Mouse (Mus musculus): ENCODE measurements around the gene Fancg.
A peak's percentile ranks its signal among the peaks of the same experiment; 100 is the strongest.

The Fancg gene

DNA sequence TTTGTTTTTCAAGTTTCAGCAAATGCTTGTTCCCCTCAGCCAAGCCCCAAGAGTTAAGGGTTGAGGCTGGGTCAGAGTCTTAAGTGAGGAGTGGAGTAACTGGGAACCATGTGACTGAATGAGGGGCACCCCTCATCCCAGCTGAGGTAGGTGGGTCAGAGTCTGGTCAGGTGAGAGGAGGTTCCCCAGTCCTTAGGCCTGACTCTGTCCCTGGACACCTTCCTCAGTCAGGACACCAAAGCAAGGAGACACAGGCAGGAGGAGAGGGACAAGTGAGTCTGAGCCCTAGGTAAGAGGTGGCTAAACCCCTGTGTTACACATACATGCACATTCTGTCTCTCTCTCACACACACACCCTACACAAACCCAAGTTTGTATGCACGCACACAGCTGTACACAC lies 22.2 kb upstream of the Fancg start:
- DNase-seq: no peak

DNA sequence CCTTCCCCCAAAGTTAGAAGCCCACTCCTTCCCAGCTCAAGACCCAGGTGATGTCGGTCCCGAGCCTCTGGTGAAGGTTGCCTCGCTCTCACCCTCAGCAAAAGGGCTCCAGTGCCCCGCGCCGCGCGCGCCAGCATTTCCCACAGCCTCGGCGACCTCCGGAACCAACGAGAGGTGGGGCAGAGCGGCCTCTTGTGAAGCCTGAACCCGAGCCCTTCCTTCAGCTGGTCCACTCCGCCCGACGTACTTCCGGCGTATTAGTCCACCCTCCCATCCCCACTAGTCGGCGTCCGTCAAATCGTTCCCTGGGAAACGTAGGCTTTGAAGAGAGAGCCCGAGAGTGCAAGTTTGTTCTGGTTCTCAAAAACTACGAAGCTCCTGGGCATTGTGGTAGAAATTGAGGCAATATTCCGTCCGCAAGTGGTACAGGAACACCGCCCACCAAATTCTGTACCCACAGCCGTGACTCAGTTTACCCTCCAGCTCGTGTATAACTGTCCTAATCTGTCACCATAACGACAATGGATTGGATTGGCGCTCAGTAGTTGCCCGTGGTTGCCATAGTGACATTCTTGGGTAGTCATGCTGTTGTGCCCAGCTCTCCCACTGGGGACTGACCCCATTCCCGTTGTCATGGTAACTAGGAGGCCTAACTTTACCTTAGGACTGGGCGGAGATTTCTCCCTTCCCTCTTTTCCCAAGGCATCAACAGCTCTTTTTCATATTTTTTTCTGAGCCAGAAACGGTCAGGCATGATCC lies 21.1 kb upstream of the Fancg start, which contains the start of gene Stoml2:
Gene Stoml2, minus strand, starts transcription at position 474 of the 759 bp plus-strand sequence.
- DNase-seq: peak; percentile 95

DNA sequence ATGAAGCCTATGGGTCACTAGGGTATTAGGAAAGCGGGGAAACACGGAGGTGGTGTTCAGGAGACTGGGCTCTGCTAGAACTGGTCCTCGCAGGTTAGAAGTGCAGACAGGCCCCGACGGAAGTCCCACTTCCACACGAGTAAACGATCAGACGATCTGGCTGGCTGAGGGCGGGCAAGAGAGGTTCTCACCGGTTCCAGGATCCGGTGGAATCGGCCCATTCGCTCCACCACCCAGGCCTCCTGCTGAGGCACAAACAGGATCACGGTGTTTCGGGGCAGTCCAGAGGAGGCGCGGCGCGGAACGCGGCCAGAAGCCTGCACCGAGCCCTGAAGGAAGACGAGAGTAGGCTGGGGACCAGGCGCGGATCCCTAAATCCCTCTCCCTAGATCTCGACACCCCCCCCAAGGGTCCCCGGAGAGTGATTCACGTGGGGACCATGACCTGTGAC lies 20.5 kb upstream of the Fancg start:
- no peak for DNase-seq

DNA sequence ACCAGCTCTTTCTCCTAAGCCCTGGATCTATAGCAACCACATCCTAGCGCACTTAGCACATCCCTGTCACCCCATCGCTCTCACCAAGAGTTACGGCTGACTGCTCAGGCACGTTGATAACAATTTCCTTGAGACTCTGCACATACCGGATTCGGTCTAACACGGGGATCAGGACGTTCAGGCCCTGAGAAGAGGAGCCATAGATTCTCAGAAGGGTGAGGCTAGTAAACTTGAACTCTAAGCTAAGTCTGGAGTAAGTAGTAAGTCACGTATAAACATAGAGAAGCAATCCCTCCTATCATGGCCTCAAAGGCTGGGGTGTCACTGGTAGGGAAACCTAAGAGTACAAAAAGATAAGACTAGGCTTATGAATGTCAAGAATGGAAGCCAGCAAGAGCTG lies 20.0 kb upstream of the Fancg start:
- no peak for DNase-seq

DNA sequence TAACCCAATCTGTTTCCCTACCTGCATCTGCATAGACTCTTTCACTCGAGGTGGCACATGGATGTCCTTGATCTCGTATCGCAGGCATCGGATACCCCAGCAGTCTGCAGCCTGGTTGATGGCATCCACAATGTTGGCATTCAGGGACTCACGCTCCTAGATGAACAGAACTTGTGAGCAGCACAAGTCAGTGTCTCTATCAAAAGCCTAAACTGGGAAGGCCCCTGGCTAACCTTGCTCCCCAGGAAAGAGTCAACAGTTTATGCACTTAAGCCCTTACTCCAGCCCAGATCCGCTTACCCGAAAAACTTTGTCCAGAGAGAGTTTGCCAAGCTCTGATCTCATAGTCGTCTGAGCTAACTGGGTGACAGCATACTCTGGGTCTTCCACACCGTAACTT lies 19.4 kb upstream of the Fancg start:
- DNase-seq: no peak

DNA sequence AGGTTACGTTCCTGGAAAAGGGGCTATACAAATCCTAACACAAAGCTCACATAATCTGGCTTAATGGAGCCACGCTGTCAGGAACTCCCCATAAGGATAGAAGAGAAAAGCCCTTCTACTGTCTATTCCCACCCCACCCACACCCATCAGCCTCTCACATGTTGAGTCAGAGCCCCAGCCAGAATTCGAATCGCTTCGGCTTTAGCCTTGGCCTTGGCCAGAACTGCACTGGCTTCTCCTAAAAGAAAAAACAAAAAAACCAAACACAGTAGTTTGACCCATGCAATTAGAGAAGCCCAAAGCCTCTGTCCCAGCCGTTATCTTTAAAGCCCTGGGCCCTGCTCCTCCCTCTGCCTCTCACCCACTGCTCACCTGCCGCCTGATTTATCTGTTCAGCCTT lies 18.8 kb upstream of the Fancg start:
- no peak for DNase-seq

DNA sequence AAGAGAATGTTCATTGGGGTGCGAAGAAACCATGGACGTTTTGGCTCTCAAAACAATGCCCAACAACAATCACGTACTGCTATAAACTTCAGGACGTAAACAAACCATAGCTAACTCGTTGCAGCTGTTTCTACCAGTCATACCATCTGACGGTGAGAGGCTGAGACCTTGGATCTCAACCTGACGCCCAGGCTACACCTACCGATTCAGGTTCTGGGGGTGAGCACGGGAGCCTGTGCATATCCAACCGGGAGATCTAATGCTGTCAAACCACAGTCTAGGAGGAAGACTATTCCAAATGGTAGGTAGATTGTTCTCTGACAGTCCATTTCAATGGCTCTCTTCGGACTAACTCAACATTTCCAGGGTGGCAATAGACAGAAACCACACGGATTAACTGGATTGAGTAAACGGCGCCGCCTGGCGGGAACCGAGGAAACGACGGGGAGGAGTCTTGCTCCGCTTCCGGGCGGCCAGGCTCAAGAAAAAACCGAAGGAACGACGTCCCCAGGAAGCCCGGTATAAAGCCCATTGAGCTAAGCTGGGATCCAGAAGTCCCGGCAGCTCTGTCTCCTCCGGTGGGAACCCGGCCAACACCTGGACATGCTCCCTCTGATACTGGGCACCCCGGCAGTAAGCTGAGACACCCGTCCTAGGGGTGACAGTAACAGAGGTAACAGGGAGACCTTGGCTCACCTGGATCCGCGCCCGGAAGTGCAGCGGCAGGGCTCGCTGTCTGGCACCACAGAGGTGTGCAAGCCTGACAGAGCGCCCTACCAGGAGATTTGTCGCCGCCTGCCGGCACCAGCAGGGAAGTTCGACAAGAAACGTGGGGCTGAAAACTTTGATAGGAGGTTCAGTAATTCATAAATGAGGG lies 15.0 kb upstream of the Fancg start, which contains the start of gene Pigo:
Gene Pigo, minus strand, starts transcription at position 736 of the 877 bp plus-strand sequence.
- DNase-seq: peak; percentile 95

DNA sequence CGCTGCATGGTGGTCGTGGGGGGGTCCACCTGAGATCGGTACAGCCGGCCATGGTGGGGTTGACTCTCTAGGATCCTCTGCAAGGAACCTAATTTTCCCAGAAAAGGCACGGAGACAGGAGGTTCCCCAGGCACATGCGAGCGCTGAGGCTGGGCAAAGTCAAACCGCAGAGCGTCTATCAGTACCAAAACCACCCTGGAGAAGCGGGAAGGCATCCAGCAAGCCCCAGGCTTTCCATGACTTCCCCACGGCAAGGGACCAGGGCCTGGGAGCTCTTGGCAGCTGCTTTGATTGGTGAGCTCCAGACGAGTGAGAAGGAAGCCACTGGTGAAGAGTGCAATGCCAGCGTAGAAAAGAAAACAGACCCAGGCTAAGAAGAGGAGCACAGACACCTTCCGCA lies 14.4 kb upstream of the Fancg start:
- no peak for DNase-seq

DNA sequence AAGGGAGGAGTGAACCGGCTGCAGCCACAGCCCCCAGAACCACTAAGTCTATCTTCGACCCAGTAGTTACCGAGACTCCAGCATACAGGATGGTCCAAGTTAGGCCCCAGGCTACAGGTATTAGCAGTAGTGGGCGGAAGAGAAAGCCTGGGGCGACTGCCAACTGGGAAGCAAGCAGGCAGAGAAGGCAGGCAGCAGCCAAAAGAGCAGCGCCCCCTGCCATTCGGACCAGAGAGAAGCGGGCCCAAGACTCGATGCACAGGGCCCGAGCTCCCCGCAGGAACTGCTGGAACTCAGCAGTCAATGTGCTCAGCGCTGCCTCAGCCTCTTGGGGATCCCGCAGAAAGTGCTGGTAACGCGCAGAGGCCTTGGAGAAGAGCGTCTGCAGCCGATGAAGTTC lies 11.0 kb upstream of the Fancg start:
- no peak for DNase-seq

DNA sequence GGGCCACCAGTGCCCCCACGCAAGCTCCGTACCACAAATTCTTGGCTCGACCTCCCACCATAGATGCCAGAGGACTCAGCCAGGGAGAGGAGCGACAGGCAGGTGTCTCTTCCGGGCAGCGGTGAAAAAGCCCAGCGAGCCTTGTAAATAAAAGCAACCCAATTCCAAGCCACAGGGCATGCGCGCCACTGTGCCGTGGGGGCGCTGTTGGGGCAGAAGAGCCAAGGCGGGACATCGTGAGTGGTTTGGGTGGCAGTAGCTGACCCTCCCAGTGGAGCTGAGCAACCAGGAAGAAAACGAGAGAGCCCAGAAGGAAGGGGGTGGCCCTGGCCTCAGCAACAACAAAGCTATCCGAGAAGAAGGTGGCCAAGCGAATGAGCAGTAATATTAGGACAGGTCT lies 10.6 kb upstream of the Fancg start:
- DNase-seq: no peak

DNA sequence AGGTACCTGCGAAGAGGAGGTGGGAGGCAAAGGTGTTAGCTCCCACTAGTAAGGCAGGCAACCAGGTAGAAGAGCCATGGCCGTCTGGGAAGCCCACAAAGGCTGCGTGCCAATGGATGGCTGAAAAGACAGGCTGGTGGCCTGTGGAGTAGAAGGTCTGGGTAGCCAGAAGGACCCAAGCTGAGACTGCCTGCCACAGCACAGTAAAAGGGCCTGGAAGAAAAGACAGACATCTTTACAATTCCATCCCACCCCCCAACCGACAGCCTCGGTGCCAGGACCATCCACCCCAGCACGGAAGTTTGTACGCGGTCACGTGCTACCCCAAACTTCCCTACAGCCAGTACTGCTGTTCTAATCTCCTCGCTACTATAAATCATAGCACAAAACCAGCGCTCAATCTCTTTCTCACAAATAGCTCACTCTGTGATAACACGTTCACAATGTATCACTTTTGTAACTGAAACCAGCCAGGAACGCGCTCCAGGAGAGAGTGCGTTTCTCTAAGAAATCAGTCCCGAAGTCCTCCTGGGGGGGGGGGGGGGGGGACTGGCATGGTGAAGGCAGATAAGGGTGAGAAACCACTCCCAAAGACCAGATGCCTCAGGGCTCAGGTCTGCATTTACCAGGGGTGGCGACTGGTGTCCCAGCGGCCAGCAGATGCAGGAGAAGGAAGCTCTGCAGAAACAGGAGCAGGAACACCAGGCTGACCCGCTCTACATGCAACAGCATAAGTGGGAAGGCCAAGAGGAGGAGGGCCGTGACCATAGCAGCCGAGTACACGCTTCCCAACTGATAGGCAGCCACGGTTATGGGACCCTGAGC lies 9.5 kb upstream of the Fancg start:
- no peak for DNase-seq

DNA sequence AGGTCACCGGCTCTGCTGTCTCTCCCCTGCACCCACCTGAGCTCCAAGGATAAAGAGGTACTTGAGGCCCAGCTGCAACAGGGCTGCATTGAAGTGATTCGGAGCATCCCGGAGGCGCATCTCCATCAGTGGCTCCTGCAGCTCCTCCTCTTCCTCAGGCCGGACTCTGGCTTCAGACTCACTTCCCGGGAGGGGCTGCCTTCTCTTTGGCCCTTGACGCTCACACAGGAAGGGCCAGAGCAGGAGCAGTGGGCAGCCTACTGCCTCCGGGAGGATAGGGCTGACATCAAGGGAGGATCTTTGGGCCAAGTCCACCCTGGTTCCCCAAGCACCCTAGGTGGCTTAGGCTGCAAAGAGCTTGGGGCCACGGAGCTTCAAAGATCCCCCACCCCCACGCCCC lies 8.9 kb upstream of the Fancg start:
- DNase-seq: peak; percentile 2

DNA sequence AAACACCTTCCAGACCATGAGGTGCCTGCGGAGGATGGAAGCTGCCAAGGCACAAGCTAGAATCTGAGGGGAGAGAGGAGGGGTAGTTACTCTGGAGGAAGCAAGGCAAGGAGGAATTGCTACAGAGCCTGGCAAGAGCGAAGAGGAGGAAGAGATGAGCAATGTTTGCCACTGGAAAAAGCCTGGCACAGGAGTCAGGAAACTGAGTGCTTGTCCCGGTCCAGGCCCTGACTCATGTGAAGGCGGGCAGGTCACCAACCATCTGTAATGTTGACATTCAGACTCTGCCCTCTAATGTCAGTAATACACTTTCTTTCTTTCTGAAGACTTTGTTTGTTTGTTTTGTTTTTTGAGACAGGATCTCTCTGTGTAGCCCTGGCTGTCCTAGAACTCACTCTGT lies 7.8 kb upstream of the Fancg start:
- no peak for DNase-seq

DNA sequence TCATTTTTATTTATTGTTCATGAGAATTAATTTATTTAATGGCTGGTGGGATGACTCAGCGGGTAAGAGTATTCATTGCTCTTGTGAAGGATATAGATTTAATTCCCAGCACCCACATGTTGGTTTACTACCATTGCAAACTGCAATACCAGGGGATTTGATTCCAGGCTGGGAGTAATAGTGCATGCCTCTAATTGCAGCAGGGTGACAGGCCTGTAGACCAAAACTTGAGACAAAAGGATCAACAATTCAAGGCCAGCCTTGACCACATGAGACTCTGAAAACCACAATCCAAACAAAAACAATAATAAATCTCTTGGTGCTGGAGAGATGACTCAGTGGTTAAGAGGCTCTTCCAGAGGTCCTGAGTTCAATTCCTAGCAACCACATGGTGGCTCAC lies 1.8 kb upstream of the Fancg start:
- DNase-seq: no peak

DNA sequence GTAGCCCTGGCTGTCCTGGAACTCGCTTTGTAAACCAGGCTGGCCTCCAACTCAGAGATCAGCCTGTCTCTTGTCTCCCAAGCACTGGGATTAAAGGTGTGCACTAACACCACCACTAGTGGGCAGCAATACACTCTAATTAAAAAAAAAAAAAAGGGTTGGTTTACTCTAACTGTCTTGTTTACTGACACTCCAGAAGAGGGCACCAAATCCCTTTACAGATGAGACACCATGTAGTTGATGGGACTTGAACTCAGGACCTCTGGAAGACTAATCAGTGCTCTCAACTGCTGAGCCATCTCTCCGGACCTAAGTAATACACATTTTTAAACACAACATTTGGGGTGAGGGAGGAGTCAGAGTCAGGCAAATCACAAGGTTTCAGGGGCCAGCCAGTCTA lies 4.5 kb downstream of the Fancg start:
- peak; percentile 32 for DNase-seq

DNA sequence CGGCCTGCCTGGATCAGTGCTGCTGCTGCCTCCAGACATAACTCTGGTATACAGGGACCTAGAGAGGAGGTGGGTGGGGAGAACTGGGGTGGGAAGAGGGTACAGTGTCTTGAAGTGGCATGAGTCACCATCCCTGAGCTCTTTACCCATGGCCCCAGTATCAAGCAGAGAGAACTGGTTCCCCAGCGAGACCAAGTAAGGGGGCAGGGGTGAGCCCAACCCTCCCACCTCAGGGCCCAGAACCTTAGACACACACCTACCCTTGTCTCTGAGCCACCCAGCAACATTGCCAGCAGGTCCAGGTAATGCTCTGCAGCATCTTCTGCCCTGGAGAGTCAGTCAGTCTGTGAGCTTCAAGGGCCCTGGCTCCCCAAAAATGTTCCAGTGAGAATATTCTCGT lies 5.4 kb downstream of the Fancg start:
- DNase-seq: no peak

DNA sequence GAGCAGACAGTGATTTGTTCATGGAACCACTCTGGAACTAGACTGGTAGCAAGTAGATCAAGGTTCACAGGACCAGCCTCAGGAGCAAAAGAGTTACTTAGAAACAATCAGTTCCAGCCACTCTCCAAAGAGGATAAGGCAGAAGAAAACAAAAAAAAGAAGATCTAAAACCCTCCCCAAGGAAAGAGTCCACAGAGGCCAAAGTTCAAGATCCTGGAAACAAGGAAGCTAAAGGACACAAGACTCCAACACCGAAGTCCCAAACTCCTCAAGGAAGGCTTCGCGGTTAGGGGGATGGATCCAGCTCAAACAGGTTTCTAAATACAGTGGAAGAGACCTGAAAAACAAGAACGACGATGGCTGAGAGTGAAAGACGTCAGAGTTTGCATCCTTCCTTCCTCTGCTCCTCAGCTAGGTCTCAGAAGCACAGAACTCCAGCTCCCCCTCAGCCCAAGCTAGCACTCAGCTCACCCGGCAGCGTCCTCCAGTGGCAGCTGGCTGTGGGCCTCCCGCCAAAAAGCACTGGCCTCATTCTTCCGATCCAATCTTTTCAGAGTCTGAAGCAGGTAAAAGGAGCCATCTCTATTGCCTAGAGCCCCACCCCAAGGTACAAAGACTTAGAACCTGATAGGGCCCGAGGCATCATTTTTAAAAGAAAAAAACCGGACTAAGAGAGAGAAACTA lies 7.4 kb downstream of the Fancg start:
- no peak for DNase-seq

DNA sequence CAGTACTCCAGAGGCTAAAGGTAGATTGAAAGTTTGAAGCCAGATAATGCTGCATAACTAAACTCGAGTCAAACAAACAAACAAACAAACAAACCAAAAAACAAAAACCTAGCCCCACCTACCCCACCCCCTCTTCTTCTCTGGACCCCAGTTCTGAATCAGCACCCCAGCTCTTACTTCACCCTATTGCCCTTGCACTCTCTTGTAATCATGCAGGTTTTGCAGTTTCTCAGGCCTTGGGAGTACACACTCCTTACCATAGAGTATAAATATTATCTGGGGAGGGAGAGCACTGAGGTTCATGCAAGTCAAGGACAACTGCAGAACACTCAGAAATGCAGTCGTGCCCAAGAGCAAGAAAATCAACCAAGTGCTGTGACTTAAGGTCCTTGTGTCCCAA lies 9.0 kb downstream of the Fancg start:
- DNase-seq: no peak

DNA sequence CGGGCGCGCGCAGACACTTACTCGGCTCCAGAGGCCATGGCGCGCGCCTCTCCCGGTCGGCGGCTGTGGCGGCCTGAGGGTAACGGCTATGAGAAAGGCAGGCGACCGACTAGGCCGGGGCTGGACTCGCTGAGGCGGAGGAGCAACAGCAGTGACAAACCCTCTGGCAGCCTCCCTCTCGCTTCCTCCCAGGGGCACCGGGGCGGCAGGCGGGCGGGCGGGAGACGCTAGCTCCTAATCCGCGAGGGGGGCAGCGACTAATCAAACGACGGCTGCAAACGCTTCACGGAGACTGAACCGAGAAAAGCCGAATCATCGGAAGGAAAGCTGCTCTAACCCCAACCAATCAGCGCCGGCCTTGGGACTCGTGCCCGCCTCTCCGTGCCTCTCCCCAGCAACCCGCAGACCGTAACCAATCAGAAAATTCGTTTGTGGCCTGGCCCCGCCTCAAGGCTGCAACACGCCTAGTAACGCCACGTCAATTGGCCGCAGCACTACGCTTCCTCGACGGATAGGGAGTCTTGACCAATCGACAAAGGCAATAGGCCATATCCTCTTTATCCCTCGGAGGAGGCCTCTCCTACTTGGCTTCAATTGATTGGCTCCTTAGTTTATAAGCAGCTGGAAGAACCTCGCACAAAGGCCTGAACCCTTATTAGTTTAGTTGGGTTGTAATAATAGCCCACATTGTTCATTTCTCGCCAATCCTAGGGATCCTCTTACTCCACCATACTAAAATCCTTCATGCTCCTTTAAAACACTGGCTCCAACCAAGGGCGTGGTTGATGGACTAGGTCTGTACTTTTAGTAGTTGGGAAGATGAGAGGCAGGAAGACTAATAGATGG lies 9.9 kb downstream of the Fancg start, which contains the start of gene Vcp:
Gene Vcp, minus strand, starts transcription at position 367 of the 846 bp plus-strand sequence.
- DNase-seq: peak; percentile 99

DNA sequence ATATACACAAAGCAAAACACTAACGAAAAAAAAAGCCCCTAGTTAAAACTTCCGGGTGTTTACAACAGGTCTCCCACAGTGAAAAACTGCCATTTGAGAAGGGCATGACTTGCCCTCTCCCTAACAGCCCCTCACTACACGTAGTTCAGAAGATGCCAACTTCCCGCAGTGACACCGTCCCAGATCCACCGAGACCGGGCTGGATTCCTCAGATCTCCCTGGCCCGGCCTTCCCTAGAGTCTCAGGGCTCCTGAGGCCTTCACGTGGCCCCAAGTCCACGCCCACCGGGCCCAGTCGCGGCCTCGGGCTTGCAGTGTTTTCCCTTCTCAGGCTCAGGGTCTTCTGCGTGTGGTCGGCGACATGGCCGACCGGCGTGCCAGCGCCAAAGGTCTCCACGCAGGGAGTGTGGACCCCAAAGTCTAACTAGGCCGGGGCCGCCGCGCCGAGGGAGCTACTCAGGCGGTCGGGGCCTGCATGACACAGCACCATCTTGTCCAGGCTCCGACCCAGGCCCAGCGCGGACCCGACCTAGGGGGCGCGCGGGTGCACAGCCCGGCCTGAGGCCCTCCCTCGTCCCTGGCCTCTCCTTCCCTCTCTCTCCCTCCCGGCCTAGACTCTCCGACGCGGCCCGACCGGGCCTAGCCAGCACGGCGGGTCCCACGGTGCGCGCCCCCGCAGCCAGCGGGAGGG lies 10.7 kb downstream of the Fancg start:
- peak; percentile 82 for DNase-seq

DNA sequence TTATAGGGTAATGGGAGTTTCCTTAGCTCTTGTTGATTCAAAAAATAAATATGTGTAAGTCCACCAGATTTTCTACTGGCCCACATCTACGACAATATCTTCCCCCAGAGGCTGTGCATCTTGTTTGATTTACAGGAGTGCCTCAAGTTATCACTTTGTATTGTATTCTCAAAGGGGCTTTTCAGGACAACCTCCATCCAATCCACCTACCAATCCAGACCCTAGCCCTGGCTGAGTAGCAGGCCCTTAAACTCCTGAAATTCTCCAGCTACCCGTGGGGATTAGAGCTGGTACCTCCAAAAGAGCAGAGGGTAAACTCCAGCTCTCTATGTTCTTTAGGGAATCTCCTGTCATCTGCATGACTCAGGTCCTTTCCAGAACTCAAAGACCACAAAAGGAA lies 12.3 kb downstream of the Fancg start:
- no peak for DNase-seq
